Mouse (Mus musculus): ENCODE measurements around the gene Tex21. TPM values are rescaled to one million over a fixed set of nuclear protein-coding genes. Genes with fewer than 3 reads are reported as not detected.

Tex21 gene
- polyA plus RNA-seq, 1 experiment from 2014 or later = not detected

DNA sequence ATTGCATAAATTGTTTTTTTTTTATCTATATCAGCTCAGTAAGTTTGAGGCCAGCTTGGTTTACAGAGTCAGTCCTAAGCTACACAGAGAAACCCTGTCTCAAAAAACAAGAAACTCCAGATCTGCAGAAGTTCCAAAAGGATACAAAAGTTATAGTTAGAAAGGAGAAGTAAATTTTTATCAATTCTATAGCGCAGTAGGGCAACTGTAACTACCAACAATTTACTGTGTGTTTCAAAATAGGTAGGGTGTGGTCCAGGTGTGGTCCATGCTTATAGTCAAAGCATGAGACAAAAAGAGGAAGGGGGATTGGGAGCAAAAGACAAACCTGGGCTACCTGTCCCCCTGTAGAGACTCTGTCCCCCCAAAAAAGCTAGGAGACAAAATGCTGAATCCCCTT, 60.1 kb downstream of the Tex21 start:
- no peak for ATAC-seq (ENCODE audit: low FRiP score, low read depth)
- H3K27ac ChIP-seq (replicated peaks) = no peak overlapping the region
- H3K9me3 ChIP-seq = no peaks in the 10 kb centered on the region
- H3K36me3 ChIP-seq = no peaks in the 10 kb centered on the region
- H3K27me3 ChIP-seq = no peaks in the 10 kb centered on the region
- 95% methylated on average over 1 of the region's 1 CpGs for WGBS
- H3K4me3 ChIP-seq = no peak overlapping the region
- H3K4me2 ChIP-seq (replicated peaks) = no peak overlapping the region
- no peaks in the 10 kb centered on the region for H3K4me1 ChIP-seq
- H3K9ac ChIP-seq (replicated peaks) = no peak overlapping the region

DNA sequence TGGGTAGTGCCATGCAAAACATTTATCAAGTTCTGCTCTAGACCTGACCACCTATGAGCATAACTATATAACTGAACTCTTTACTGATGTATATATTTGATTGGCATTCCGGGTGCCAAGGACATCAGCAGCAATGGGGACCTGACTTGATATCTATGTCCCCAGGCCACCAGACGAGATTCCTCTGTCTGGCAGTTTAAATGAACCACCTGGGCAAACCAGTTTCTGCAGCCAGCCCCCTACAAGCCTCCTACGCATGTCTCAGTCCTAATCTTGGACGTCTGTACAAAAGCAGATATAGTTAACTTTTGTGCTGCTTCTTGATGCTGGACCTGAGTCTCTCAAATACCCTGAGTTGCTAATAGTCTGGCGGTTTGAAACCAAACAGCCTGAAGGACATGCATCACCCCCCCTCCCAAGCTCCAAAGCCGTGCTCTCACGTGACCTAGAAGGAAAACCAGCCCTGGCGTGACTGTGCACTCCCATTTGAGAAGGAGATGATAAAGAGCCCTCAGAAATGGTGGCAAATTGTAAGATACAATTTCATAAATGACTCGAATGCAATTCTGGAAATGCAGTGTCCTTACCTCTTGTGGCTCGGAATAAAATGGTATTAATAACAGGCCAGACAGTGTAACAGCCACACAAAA, 61.3 kb downstream of the Tex21 start:
- Histone ChIP-seq H3K4me3 (no peak overlapping the region), H3K4me1 (no peaks in the 10 kb centered on the region), H3K27me3 (no peaks in the 10 kb centered on the region), H3K4me2 (replicated peaks) (no peak overlapping the region), H3K9me3 (no peaks in the 10 kb centered on the region), H3K9ac (replicated peaks) (no peak overlapping the region), H3K36me3 (no peaks in the 10 kb centered on the region), H3K27ac (replicated peaks) (no peak overlapping the region)
- ATAC-seq (ENCODE audit: low FRiP score, low read depth) = no peak
- 82% methylated on average over 10 of the region's 10 CpGs for WGBS

DNA sequence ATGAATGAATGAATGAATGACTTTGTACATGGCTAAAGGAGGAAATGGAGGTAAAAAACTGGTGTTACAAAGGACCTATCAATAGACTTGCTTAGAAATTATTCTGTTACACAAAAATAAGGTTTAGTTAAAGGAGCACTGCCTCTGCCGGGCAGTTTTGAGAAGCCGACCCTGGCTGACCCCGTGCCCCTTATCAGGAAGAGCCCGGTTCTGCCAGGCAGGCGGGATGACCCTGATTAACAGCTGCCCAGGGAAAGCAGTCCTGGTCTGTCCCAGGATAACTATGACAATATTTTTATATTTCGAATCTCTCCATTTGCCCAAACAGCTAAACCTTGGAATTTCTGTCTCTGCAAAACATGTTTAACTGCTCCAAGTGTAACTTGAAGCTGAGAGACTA, 62.3 kb downstream of the Tex21 start:
- H3K27me3 ChIP-seq = no peaks in the 10 kb centered on the region
- H3K9ac ChIP-seq (replicated peaks) = no peak overlapping the region
- H3K4me1 ChIP-seq = no peaks in the 10 kb centered on the region
- WGBS = 69% methylated on average over 6 of the region's 6 CpGs
- no peak overlapping the region for H3K27ac ChIP-seq (replicated peaks)
- H3K36me3 ChIP-seq = no peaks in the 10 kb centered on the region
- no peak overlapping the region for H3K4me2 ChIP-seq (replicated peaks)
- no peak for ATAC-seq (ENCODE audit: low FRiP score, low read depth)
- H3K4me3 ChIP-seq = no peak overlapping the region
- no peaks in the 10 kb centered on the region for H3K9me3 ChIP-seq

DNA sequence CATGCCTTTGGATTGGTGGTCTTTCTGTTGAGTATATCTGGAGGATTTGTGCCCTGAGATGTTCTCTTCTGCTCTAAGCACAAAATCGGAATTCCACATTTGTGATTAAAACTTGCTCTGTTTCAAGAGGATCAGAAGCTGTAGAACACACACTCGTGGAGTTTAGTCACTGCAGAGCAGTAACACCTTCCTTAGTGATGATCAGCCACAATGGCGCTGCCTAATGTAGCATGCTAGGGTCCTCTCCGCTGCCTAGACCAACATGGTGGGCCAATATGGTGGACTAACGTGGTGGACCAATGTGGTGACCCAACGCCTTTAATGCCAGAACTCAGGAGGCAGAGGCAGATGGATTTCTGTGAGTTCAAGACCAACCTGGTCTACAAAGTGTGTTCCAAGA, 63.7 kb downstream of the Tex21 start:
- H3K9ac ChIP-seq (replicated peaks) = no peak overlapping the region
- WGBS = 94% methylated on average over 6 of the region's 6 CpGs
- no peak overlapping the region for H3K27ac ChIP-seq (replicated peaks)
- ATAC-seq (ENCODE audit: low FRiP score, low read depth) = no peak
- H3K4me2 ChIP-seq (replicated peaks) = no peak overlapping the region
- H3K4me1 ChIP-seq = no peaks in the 10 kb centered on the region
- peaks cover 8% of the 10 kb centered on the region; the same call in 1 of the 2 replicates for H3K27me3 ChIP-seq
- H3K9me3 ChIP-seq = no peaks in the 10 kb centered on the region
- no peaks in the 10 kb centered on the region for H3K36me3 ChIP-seq
- no peak overlapping the region for H3K4me3 ChIP-seq

DNA sequence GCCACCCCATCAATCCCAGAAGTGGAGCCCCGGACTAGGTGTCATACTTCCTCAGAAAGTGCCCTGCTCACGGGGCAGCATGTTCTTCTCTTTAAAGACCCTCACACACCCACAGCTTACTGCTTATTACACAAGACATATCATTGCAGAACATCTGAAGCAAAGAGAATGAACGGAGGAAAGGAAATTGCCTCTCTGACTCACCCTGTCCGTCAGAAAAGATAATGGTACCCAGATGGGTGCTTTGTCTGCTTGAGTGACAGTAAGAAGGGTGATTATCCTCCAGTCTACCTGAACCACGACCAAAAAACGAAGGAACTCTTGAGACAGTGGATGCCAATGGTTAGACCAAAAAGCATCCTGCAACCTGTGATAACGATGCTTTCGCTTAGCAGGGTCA, 65.1 kb downstream of the Tex21 start:
- ATAC-seq (ENCODE audit: low FRiP score, low read depth) = no peak
- no peaks in the 10 kb centered on the region for H3K36me3 ChIP-seq
- H3K27ac ChIP-seq (replicated peaks) = no peak overlapping the region
- H3K9me3 ChIP-seq = no peaks in the 10 kb centered on the region
- H3K4me3 ChIP-seq = no peak overlapping the region
- peaks cover 19% of the 10 kb centered on the region; the same call in 1 of the 2 replicates for H3K27me3 ChIP-seq
- no peak overlapping the region for H3K9ac ChIP-seq (replicated peaks)
- H3K4me1 ChIP-seq = peaks cover 8% of the 10 kb centered on the region; the same call in 1 of the 2 replicates
- H3K4me2 ChIP-seq (replicated peaks) = no peak overlapping the region
- 65% methylated on average over 8 of the region's 8 CpGs for WGBS

DNA sequence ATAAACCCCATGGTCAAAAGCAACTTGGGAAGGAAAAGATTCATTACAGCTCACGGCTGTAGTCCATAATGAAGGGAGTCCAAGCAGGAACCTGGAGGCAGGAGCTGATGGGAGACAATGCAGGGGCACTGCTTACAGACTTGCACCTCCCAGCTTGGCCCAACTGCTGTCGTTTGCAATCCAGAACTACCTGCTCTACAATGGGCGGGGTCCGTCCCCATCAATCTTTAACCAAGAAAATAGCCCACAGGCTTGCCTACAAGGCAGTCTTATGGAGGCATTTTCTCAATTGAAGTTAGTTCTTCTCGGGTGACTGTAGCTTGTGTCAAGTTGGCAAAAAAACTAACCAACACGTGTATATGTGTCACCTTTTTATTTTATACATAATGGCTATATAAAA, 66.1 kb downstream of the Tex21 start:
- ATAC-seq (ENCODE audit: low FRiP score, low read depth) = no peak
- H3K4me1 ChIP-seq = peaks cover 8% of the 10 kb centered on the region; the same call in 1 of the 2 replicates
- no peak overlapping the region for H3K9ac ChIP-seq (replicated peaks)
- no peak overlapping the region for H3K4me3 ChIP-seq
- 83% methylated on average over 6 of the region's 6 CpGs for WGBS
- no peak overlapping the region for H3K27ac ChIP-seq (replicated peaks)
- peaks cover 22% of the 10 kb centered on the region; the same call in 1 of the 2 replicates for H3K27me3 ChIP-seq
- no peaks in the 10 kb centered on the region for H3K36me3 ChIP-seq
- H3K9me3 ChIP-seq = no peaks in the 10 kb centered on the region
- no peak overlapping the region for H3K4me2 ChIP-seq (replicated peaks)

DNA sequence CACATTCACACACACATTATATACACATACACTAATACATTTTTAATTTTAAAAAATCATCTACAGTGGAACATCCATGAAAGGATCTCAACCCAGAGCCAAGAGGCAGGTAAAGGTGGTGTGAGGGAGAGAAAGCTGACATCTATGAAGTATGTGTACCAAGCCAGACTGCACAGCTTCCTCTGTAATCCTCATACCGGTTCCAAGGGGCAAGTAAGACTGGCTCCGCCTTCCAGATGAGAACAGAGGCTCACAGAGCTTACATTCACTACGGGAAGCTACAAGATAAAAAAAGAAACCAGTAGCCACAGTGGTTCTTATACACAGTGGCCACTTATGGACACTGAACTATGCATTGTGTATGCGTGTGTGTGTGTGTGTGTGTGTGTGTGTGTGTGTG, 67.0 kb downstream of the Tex21 start:
- H3K9ac ChIP-seq (replicated peaks) = no peak overlapping the region
- H3K27me3 ChIP-seq = peaks cover 22% of the 10 kb centered on the region; the same call in 1 of the 2 replicates
- peaks cover 8% of the 10 kb centered on the region; the same call in 1 of the 2 replicates for H3K4me1 ChIP-seq
- no peak overlapping the region for H3K4me2 ChIP-seq (replicated peaks)
- no peak overlapping the region for H3K4me3 ChIP-seq
- H3K9me3 ChIP-seq = no peaks in the 10 kb centered on the region
- H3K36me3 ChIP-seq = no peaks in the 10 kb centered on the region
- no peak overlapping the region for H3K27ac ChIP-seq (replicated peaks)
- ATAC-seq (ENCODE audit: low FRiP score, low read depth) = no peak
- WGBS = 68% methylated on average over 4 of the region's 4 CpGs

DNA sequence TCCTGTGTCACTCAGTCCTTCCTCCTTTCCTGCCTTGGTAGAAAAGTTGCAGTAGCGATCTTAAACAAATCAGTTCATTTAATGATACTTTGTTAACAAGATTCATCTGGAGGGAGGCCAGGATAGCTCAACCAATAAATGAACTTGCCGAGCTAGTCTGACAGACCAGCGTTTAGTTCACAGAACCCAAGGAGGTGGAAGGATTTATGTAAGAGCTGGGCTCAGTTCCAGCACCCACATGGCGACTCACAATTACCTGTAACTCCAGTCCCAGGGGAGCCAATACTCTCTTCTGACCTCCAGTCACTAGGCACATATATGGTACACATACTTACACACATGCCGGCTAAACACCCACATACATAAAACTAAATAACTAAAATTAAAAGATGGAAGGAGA, 67.5 kb downstream of the Tex21 start:
- H3K9me3 ChIP-seq = no peaks in the 10 kb centered on the region
- H3K9ac ChIP-seq (replicated peaks) = no peak overlapping the region
- H3K4me1 ChIP-seq = peaks cover 8% of the 10 kb centered on the region; the same call in 1 of the 2 replicates
- no peak overlapping the region for H3K27ac ChIP-seq (replicated peaks)
- no peak overlapping the region for H3K4me3 ChIP-seq
- 84% methylated on average over 5 of the region's 5 CpGs for WGBS
- peaks cover 22% of the 10 kb centered on the region; the same call in 1 of the 2 replicates for H3K27me3 ChIP-seq
- ATAC-seq (ENCODE audit: low FRiP score, low read depth) = no peak
- H3K36me3 ChIP-seq = no peaks in the 10 kb centered on the region
- H3K4me2 ChIP-seq (replicated peaks) = no peak overlapping the region

DNA sequence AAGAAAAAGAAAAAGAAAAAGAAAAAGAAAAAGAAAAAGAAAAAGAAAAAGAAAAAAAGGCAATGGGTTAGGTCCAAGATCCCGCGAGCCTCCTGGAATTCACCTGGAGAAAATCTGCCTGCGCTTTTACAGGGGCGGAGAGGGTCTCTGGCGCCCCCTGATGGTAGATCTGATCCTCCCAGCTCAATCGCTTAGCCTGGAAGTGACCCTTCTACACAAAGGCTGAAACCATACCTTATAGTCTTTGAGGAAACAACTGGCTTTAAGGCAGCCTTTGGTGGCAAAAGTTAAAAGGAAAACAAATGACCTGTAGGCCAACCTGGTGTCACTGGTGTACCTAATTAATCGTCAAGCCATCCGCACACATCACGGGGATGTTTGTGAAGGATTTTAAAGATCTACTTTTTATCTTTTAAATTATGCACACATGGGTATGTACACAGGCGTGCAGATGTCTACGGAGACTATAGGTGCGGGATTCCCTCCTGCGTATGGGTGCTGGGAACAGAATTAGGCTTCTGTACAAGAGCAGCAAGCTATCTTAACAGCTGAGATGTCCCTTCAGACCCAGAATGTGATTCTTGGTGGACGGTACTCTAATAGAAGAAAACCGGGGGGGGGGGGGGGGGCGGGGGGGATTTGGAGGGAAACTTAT, 68.6 kb downstream of the Tex21 start:
- 36% methylated on average over 16 of the region's 16 CpGs for WGBS
- Histone ChIP-seq H3K9ac (replicated peaks) (no peak overlapping the region), H3K9me3 (no peaks in the 10 kb centered on the region), H3K4me2 (replicated peaks) (peak overlapping the region; percentile 90), H3K27me3 (peaks cover 22% of the 10 kb centered on the region; the same call in 1 of the 2 replicates), H3K36me3 (no peaks in the 10 kb centered on the region), H3K4me1 (peaks cover 8% of the 10 kb centered on the region; the same call in 1 of the 2 replicates), H3K4me3 (peak overlapping the region; percentile 42; the same call in 1 of the 2 replicates), H3K27ac (replicated peaks) (no peak overlapping the region)
- ATAC-seq (ENCODE audit: low FRiP score, low read depth) = no peak

DNA sequence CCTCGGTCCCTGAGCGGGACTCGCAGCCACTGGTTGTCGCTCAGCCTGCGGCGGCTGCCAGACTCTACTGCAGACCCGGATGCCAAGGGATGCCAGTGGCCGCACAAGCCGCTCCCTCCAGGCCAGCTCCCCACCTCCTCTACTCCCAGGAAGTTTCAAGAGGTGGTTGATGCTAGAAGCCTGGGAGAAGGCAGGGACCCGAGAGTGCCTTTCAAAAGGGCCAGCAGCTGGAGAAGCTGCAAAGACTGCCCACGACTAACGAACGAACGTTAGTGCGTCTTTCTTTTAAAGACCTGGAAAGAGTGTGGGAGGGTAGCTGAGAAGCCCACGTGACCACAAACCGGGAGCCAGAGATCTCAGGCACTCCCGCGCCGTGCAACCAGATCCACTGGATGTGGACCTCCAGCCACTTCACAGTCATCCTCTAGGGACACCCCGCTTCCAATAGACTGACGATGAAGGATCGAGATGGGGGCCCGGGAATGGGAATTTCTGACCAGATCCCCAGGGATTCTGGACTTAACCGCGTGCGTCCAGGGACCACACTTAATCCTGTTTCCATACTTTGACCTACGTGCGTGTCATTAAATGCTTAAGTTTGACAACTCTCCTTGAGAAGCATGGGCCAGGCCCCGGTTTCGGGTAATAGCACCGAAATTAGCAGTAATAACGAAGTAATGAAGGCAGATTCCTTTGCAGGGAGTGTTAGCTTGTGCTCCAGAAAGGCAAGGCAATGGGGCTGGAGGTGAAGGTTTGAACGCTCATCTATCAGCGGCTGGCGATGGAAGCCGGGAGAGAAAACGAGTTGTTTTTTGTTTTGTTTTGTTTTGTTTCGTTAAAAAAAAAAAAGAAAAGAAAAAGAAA, 69.3 kb downstream of the Tex21 start, which contains the start of gene Esr2:
Gene Esr2 (minus strand): TSS at position 260 of the 864 bp plus-strand sequence.
- under 1% methylated on average over 39 of the region's 39 CpGs for WGBS
- H3K36me3 ChIP-seq = no peaks in the 10 kb centered on the region

DNA sequence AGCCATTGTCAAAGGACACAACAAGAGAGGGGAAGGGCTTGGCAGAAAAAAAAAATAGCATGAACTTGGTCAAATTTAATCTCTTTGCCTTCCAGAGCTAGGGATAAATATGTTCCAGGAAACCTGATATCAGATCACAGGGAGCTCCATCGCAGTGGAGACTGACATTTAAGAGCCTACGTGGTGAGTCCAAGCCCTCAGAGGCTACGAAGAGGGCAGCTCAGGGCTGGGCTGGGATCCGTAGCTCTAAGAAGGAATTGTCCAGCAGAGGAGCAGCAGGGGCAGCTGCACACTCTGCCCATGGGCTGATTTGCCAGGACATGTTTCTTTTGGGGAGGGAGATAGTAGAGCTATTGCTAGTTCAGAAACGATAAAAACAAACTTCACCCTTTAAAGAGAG, 80.9 kb downstream of the Tex21 start:
- Histone ChIP-seq H3K27me3 (no peaks in the 10 kb centered on the region), H3K27ac (replicated peaks) (no peak overlapping the region), H3K9me3 (no peaks in the 10 kb centered on the region), H3K4me2 (replicated peaks) (no peak overlapping the region), H3K4me1 (no peaks in the 10 kb centered on the region), H3K4me3 (no peak overlapping the region), H3K9ac (replicated peaks) (no peak overlapping the region), H3K36me3 (no peaks in the 10 kb centered on the region)
- 68% methylated on average over 5 of the region's 5 CpGs for WGBS
- ATAC-seq (ENCODE audit: low FRiP score, low read depth) = no peak

More for the DNA sequence above, 69.3 kb downstream of the Tex21 start, which contains the start of gene Esr2:
- Histone ChIP-seq H3K9ac (replicated peaks) (peak within 1 kb of the TSS; percentile 37), H3K27ac (replicated peaks) (no peak within 1 kb of the TSS), H3K4me1 (peaks cover 8% of the 10 kb centered on the region; the same call in 1 of the 2 replicates), H3K27me3 (peaks cover 22% of the 10 kb centered on the region; the same call in 1 of the 2 replicates), H3K9me3 (no peaks in the 10 kb centered on the region), H3K4me3 (peak within 1 kb of the TSS; percentile 42), H3K4me2 (replicated peaks) (peak within 1 kb of the TSS; percentile 90)
- ATAC-seq (ENCODE audit: low FRiP score, low read depth) = peak; percentile 52; the same call in 1 of the 2 replicates
